27 mouse cellular contexts compared by ENCODE assay signal in genomic region chr3:159689743-159690142, GRCm38 (mm10).
DNase-seq lines count a peak whose midpoint lies in the region; ATAC-seq lines count a peak whose summit lies in the region.
"Had no signal": no experiment of that assay in that cellular context is flagged by ENCODE, and none has a peak within 500 bp of the region (broad histone marks: within the 10 kb centered on the region; RNA-seq: fewer than 3 reads in every experiment).

No protein-coding gene starts in this region.

- no peaks in the 10 kb centered on the region for H3K4me1 ChIP-seq in midbrain, embryonic 12.5 days
- no peaks in the 10 kb centered on the region for H3K4me1 ChIP-seq in midbrain, embryonic 11.5 days (ENCODE audit: control insufficient read depth, insufficient read depth, low read length)
- no peaks in the 10 kb centered on the region for H3K4me1 ChIP-seq in midbrain, embryonic 14.5 days (ENCODE audit: control insufficient read depth, insufficient read depth, low read length)
- no peaks in the 10 kb centered on the region for H3K4me1 ChIP-seq in midbrain, embryonic 16.5 days (ENCODE audit: control insufficient read depth, insufficient read depth, low read length)
- H3K4me1 ChIP-seq: embryonic facial prominence, embryonic 10.5 days; embryonic facial prominence, embryonic 13.5 days; forebrain, embryonic 12.5 days; heart, embryonic 10.5 days; heart, embryonic 13.5 days had no signal

- no peak overlapping the region for H3K4me2 ChIP-seq in midbrain, embryonic 12.5 days (replicated peaks)
- no peak overlapping the region for H3K4me2 ChIP-seq in midbrain, embryonic 11.5 days
- H3K4me2 ChIP-seq in midbrain, embryonic 14.5 days (ENCODE audit: low read length): no peak overlapping the region
- H3K4me2 ChIP-seq in midbrain, embryonic 16.5 days (ENCODE audit: low read length): no peak overlapping the region
- H3K4me2 ChIP-seq: embryonic facial prominence, embryonic 13.5 days; forebrain, embryonic 12.5 days; heart, embryonic 13.5 days; hindbrain, embryonic 14.5 days had no signal

- H3K9me3 ChIP-seq in midbrain, embryonic 12.5 days: no peaks in the 10 kb centered on the region
- H3K9me3 ChIP-seq in midbrain, embryonic 11.5 days (ENCODE audit: control insufficient read depth, low read length): no peaks in the 10 kb centered on the region
- no peaks in the 10 kb centered on the region for H3K9me3 ChIP-seq in midbrain, embryonic 14.5 days (ENCODE audit: control insufficient read depth, low read length)
- no peaks in the 10 kb centered on the region for H3K9me3 ChIP-seq in midbrain, embryonic 16.5 days (replicated peaks; ENCODE audit: control insufficient read depth, low read length, poor library complexity, severe bottlenecking)
- H3K9me3 ChIP-seq: embryonic facial prominence, embryonic 10.5 days; embryonic facial prominence, embryonic 13.5 days; forebrain, embryonic 12.5 days; heart, embryonic 10.5 days; heart, embryonic 13.5 days had no signal

- no peak overlapping the region for H3K27ac ChIP-seq in midbrain, embryonic 12.5 days (replicated peaks)
- H3K27ac ChIP-seq in midbrain, embryonic 11.5 days (ENCODE audit: low read depth, low read length): no peak overlapping the region
- no peak overlapping the region for H3K27ac ChIP-seq in midbrain, embryonic 14.5 days (replicated peaks; ENCODE audit: low read depth, low read length)
- H3K27ac ChIP-seq in midbrain, embryonic 16.5 days (ENCODE audit: low read length): no peak overlapping the region
- H3K27ac ChIP-seq: embryonic facial prominence, embryonic 10.5 days; embryonic facial prominence, embryonic 13.5 days; forebrain, embryonic 12.5 days; heart, adult 2 months; heart, embryonic 10.5 days; heart, embryonic 13.5 days; hindbrain, embryonic 14.5 days; hindbrain, postnatal 0 days had no signal

- no peak for DNase-seq in midbrain, embryonic 11.5 days (ENCODE audit: low spot score, missing footprints)
- DNase-seq in midbrain, embryonic 14.5 days: peak; percentile 65
- no peak for DNase-seq in layer of hippocampus, adult 8-10 months (ENCODE audit: low spot score in 2 of 2)
- DNase-seq in testis, postnatal 14 days (ENCODE audit: low spot score): no peak
- DNase-seq: adrenal gland, adult 2 months; adrenal gland, postnatal 14 days; cerebellum, adult 11-12 months; cerebellum, adult 8-10 months; cerebellum, postnatal 10 days; cerebellum, postnatal 36 days; embryo, embryonic 11 days; gastrocnemius, postnatal 10 days; gastrocnemius, postnatal 36 days; heart, adult 2 months; heart, postnatal 14 days; heart, postnatal 4 days had no signal

- ATAC-seq in midbrain, embryonic 12.5 days (ENCODE audit: low FRiP score, low read depth): 0 out of 2 replicates have a peak, but pooled peaks have one; percentile 49
- ATAC-seq in midbrain, embryonic 11.5 days (ENCODE audit: low FRiP score): no peak
- peak; percentile 67 for ATAC-seq in midbrain, embryonic 14.5 days (ENCODE audit: low FRiP score, low TSS enrichment)
- ATAC-seq in midbrain, embryonic 16.5 days: peak; percentile 78
- ATAC-seq: CD4-positive, CD25-positive, alpha-beta regulatory T cell, adult 4 months; hindbrain, postnatal 0 days had no signal

- no peaks in the 10 kb centered on the region for H3K36me3 ChIP-seq in midbrain, embryonic 12.5 days
- no peaks in the 10 kb centered on the region for H3K36me3 ChIP-seq in midbrain, embryonic 11.5 days (ENCODE audit: control insufficient read depth, insufficient read depth, low read length)
- H3K36me3 ChIP-seq in midbrain, embryonic 14.5 days (ENCODE audit: control insufficient read depth, insufficient read depth, low read length): no peaks in the 10 kb centered on the region
- H3K36me3 ChIP-seq in midbrain, embryonic 16.5 days (ENCODE audit: control insufficient read depth, insufficient read depth, low read length): no peaks in the 10 kb centered on the region
- H3K36me3 ChIP-seq: embryonic facial prominence, embryonic 10.5 days; embryonic facial prominence, embryonic 13.5 days; forebrain, embryonic 12.5 days; heart, embryonic 10.5 days; heart, embryonic 13.5 days had no signal

- no peak overlapping the region for H3K9ac ChIP-seq in midbrain, embryonic 12.5 days (replicated peaks)
- H3K9ac ChIP-seq in midbrain, embryonic 11.5 days (ENCODE audit: low read length): no peak overlapping the region
- no peak overlapping the region for H3K9ac ChIP-seq in midbrain, embryonic 14.5 days (replicated peaks; ENCODE audit: low read length)
- H3K9ac ChIP-seq in midbrain, embryonic 16.5 days (ENCODE audit: low read depth, low read length): no peak overlapping the region
- H3K9ac ChIP-seq: embryonic facial prominence, embryonic 13.5 days; forebrain, embryonic 12.5 days; heart, embryonic 13.5 days; hindbrain, embryonic 14.5 days had no signal

- no peaks in the 10 kb centered on the region for H3K27me3 ChIP-seq in midbrain, embryonic 12.5 days
- H3K27me3 ChIP-seq in midbrain, embryonic 11.5 days (ENCODE audit: control insufficient read depth, insufficient read depth, low read length): no peaks in the 10 kb centered on the region
- no peaks in the 10 kb centered on the region for H3K27me3 ChIP-seq in midbrain, embryonic 14.5 days (ENCODE audit: control insufficient read depth, insufficient read depth, low read length)
- no peaks in the 10 kb centered on the region for H3K27me3 ChIP-seq in midbrain, embryonic 16.5 days (ENCODE audit: control insufficient read depth, insufficient read depth, low read depth, low read length)
- H3K27me3 ChIP-seq: embryonic facial prominence, embryonic 13.5 days; forebrain, embryonic 12.5 days; heart, embryonic 13.5 days had no signal

- no peak overlapping the region for H3K4me3 ChIP-seq in midbrain, embryonic 12.5 days
- H3K4me3 ChIP-seq in midbrain, embryonic 11.5 days (ENCODE audit: low read depth, low read length): no peak overlapping the region
- no peak overlapping the region for H3K4me3 ChIP-seq in midbrain, embryonic 14.5 days (replicated peaks; ENCODE audit: low read depth, low read length)
- no peak overlapping the region for H3K4me3 ChIP-seq in midbrain, embryonic 16.5 days (ENCODE audit: low read depth, low read length)
- H3K4me3 ChIP-seq: embryonic facial prominence, embryonic 10.5 days; embryonic facial prominence, embryonic 13.5 days; erythroblast, embryonic 14.5 days; forebrain, embryonic 12.5 days; heart, adult 2 months; heart, embryonic 10.5 days; heart, embryonic 13.5 days had no signal
